Mouse (Mus musculus) midbrain, embryonic 11.5 days (tissue): ENCODE measurements around the gene Map1b. TPM values are rescaled to one million over a fixed set of nuclear protein-coding genes. Genes with fewer than 3 reads are reported as not detected.

Source experiments
- ATAC-seq: fragments of 200-750 bp; cut with Nextera tagmentation; 2 replicates; pipeline ENCODE4 v1.8.0; 2017; ENCODE audit warnings: moderate TSS enrichment, moderate library complexity; ENCODE audit not compliant: low FRiP score
- DNase-seq: peaks from one replicate; pipeline ENCODE4 v3.0.0; 2015; ENCODE audit warnings: low spot score; ENCODE audit errors: missing footprints
- H3K27ac ChIP-seq: fragments of 300-500 bp; sonication (generic); 2 replicates; pipeline ENCODE4 v1.5.1; 2014; ENCODE audit warnings: low read depth, low read length
- H3K27me3 ChIP-seq: fragments of 300-500 bp; sonication (generic); 2 replicates; pipeline ENCODE4 v1.6.1; 2014; ENCODE audit warnings: mild to moderate bottlenecking, low read length, moderate library complexity, mixed read lengths; ENCODE audit not compliant: control insufficient read depth, insufficient read depth
- H3K36me3 ChIP-seq: fragments of 300-500 bp; sonication (generic); 2 replicates; pipeline ENCODE4 v1.6.1; 2014; ENCODE audit warnings: mild to moderate bottlenecking, low read length, moderate library complexity, mixed read lengths; ENCODE audit not compliant: control insufficient read depth, insufficient read depth
- H3K4me1 ChIP-seq: fragments of 300-500 bp; sonication (generic); 2 replicates; pipeline ENCODE4 v1.6.1; 2014; ENCODE audit warnings: low read length; ENCODE audit not compliant: control insufficient read depth, insufficient read depth
- H3K4me2 ChIP-seq: fragments of 300-500 bp; sonication (generic); 2 replicates; pipeline ENCODE4 v1.6.1; 2014; ENCODE audit warnings: mild to moderate bottlenecking, moderate library complexity
- H3K4me3 ChIP-seq: fragments of 300-500 bp; sonication (generic); 2 replicates; pipeline ENCODE4 v1.5.1; 2014; ENCODE audit warnings: low read depth, low read length
- H3K9ac ChIP-seq: fragments of 300-500 bp; sonication (generic); 2 replicates; pipeline ENCODE4 v1.6.1; 2014; ENCODE audit warnings: low read length
- H3K9me3 ChIP-seq: fragments of 300-500 bp; sonication (generic); 2 replicates; pipeline ENCODE4 v1.6.1; 2016; ENCODE audit warnings: low read length; ENCODE audit not compliant: control insufficient read depth
- WGBS: fragments of 180-500 bp; shearing (Covaris S2); extraction: QIAGEN DNeasy Blood & Tissue Kit; methylation state at CpG from one replicate; pipeline ENCODE4 v1.1.7; 2014; 5-methylcytosine and 5-hydroxymethylcytosine counted together
- polyA plus RNA-seq: library from polyadenylated mRNA; unstranded; fragments of >200 nt; fragmentation: Nextera tagmentation; extraction: Ambion mirVana; gene quantifications from 2 replicates; pipeline ENCODE4 v1.2.1, GENCODE M21; 2014

The Map1b gene
- polyA plus RNA-seq, 1 experiment from 2014 or later = 911 TPM

GRCm38 (mm10) chr13:99485331-99485733 lies 31.0 kb downstream of the Map1b start:
- 86% methylated on average over 7 of the region's 7 CpGs for WGBS
- Histone ChIP-seq H3K36me3 (peaks cover 9% of the 10 kb centered on the region; the same call in 1 of the 2 replicates), H3K27ac (no peak overlapping the region), H3K9me3 (no peaks in the 10 kb centered on the region), H3K27me3 (no peaks in the 10 kb centered on the region), H3K4me2 (no peak overlapping the region), H3K9ac (no peak overlapping the region), H3K4me3 (no peak overlapping the region), H3K4me1 (peaks cover 20% of the 10 kb centered on the region)
- DNase-seq (no peak), ATAC-seq (no peak)

GRCm38 (mm10) chr13:99484905-99485304 lies 31.4 kb downstream of the Map1b start:
- Histone ChIP-seq H3K9me3 (no peaks in the 10 kb centered on the region), H3K4me2 (no peak overlapping the region), H3K27me3 (no peaks in the 10 kb centered on the region), H3K9ac (no peak overlapping the region), H3K4me1 (peaks cover 20% of the 10 kb centered on the region), H3K4me3 (no peak overlapping the region), H3K27ac (no peak overlapping the region), H3K36me3 (peaks cover 9% of the 10 kb centered on the region; the same call in 1 of the 2 replicates)
- no peak for DNase-seq
- ATAC-seq = no peak
- 84% methylated on average over 10 of the region's 10 CpGs for WGBS

- Histone ChIP-seq H3K27ac (no peak overlapping the region), H3K36me3 (peaks cover 9% of the 10 kb centered on the region; the same call in 1 of the 2 replicates), H3K27me3 (no peaks in the 10 kb centered on the region), H3K9me3 (no peaks in the 10 kb centered on the region), H3K4me3 (no peak overlapping the region), H3K9ac (no peak overlapping the region), H3K4me1 (peaks cover 20% of the 10 kb centered on the region), H3K4me2 (no peak overlapping the region)
- no peak for ATAC-seq
- DNase-seq = no peak
Observed at GRCm38 (mm10) chr13:99483433-99483832, 32.9 kb downstream of the Map1b start.

- Histone ChIP-seq H3K4me2 (peak overlapping the region; percentile 18; the same call in 1 of the 2 replicates), H3K36me3 (no peaks in the 10 kb centered on the region), H3K27me3 (no peaks in the 10 kb centered on the region), H3K27ac (peak overlapping the region; percentile 84), H3K4me1 (peaks cover 46% of the 10 kb centered on the region), H3K9me3 (no peaks in the 10 kb centered on the region), H3K9ac (peak overlapping the region; percentile 7; the same call in 1 of the 2 replicates), H3K4me3 (no peak overlapping the region)
- WGBS = under 1% methylated on average over 6 of the region's 6 CpGs
- peak; percentile 95 for ATAC-seq
- DNase-seq = peak; percentile 95
Observed at GRCm38 (mm10) chr13:99475488-99475887, 40.9 kb downstream of the Map1b start.

- H3K9me3 ChIP-seq = no peaks in the 10 kb centered on the region
- ATAC-seq = peak; percentile 74
- peaks cover 50% of the 10 kb centered on the region for H3K4me1 ChIP-seq
- H3K9ac ChIP-seq = peak overlapping the region; percentile 41; the same call in 1 of the 2 replicates
- peak overlapping the region; percentile 18; the same call in 1 of the 2 replicates for H3K4me2 ChIP-seq
- H3K4me3 ChIP-seq = no peak overlapping the region
- WGBS = 6% methylated on average over 5 of the region's 5 CpGs
- H3K36me3 ChIP-seq = no peaks in the 10 kb centered on the region
- peak; percentile 93 for DNase-seq
- peak overlapping the region; percentile 84 for H3K27ac ChIP-seq
- H3K27me3 ChIP-seq = no peaks in the 10 kb centered on the region
Observed at GRCm38 (mm10) chr13:99475033-99475432, 41.3 kb downstream of the Map1b start.

- no peak for ATAC-seq
- no peaks in the 10 kb centered on the region for H3K36me3 ChIP-seq
- peaks cover 57% of the 10 kb centered on the region for H3K4me1 ChIP-seq
- H3K9me3 ChIP-seq = no peaks in the 10 kb centered on the region
- no peak for DNase-seq
- peak overlapping the region; percentile 58 for H3K27ac ChIP-seq
- H3K9ac ChIP-seq = no peak overlapping the region
- no peaks in the 10 kb centered on the region for H3K27me3 ChIP-seq
- H3K4me3 ChIP-seq = no peak overlapping the region
- WGBS = 85% methylated on average over 7 of the region's 7 CpGs
- no peak overlapping the region for H3K4me2 ChIP-seq
Observed at GRCm38 (mm10) chr13:99474108-99474507, 42.2 kb downstream of the Map1b start.

- H3K9me3 ChIP-seq = no peaks in the 10 kb centered on the region
- H3K4me2 ChIP-seq = no peak overlapping the region
- no peak overlapping the region for H3K27ac ChIP-seq
- 92% methylated on average over 9 of the region's 9 CpGs for WGBS
- DNase-seq (no peak), ATAC-seq (no peak)
- H3K27me3 ChIP-seq = no peaks in the 10 kb centered on the region
- H3K4me1 ChIP-seq = peaks cover 67% of the 10 kb centered on the region
- no peaks in the 10 kb centered on the region for H3K36me3 ChIP-seq
- no peak overlapping the region for H3K4me3 ChIP-seq
- no peak overlapping the region for H3K9ac ChIP-seq
Observed at GRCm38 (mm10) chr13:99472028-99472427, 44.3 kb downstream of the Map1b start.

- H3K27me3 ChIP-seq = no peaks in the 10 kb centered on the region
- ATAC-seq (peak; percentile 74), DNase-seq (no peak)
- 20% methylated on average over 7 of the region's 7 CpGs for WGBS
- no peak overlapping the region for H3K9ac ChIP-seq
- no peaks in the 10 kb centered on the region for H3K36me3 ChIP-seq
- H3K27ac ChIP-seq = peak overlapping the region; percentile 23
- no peak overlapping the region for H3K4me3 ChIP-seq
- no peak overlapping the region for H3K4me2 ChIP-seq
- peaks cover 62% of the 10 kb centered on the region for H3K4me1 ChIP-seq
- no peaks in the 10 kb centered on the region for H3K9me3 ChIP-seq
Observed at GRCm38 (mm10) chr13:99470084-99470483, 46.3 kb downstream of the Map1b start.

- H3K4me3 ChIP-seq = no peak overlapping the region
- H3K9ac ChIP-seq = no peak overlapping the region
- H3K4me1 ChIP-seq = peaks cover 49% of the 10 kb centered on the region
- H3K27me3 ChIP-seq = no peaks in the 10 kb centered on the region
- 72% methylated on average over 2 of the region's 2 CpGs for WGBS
- no peak overlapping the region; the same call in 1 of the 2 replicates for H3K27ac ChIP-seq
- no peak for ATAC-seq
- no peak for DNase-seq
- H3K9me3 ChIP-seq = no peaks in the 10 kb centered on the region
- H3K36me3 ChIP-seq = no peaks in the 10 kb centered on the region
- H3K4me2 ChIP-seq = no peak overlapping the region
Observed at GRCm38 (mm10) chr13:99468267-99468666, 48.1 kb downstream of the Map1b start.
